Mouse (Mus musculus): Measurements from ENCODE around the gene Sept11.

- TF ChIP-seq CTCF (IDR thresholded peaks at IDR 0.05; ENCODE audit: low read depth) (no peak), EP300 (IDR thresholded peaks at IDR 0.05; ENCODE audit: low read depth) (no peak)
These were observed 49.3 kb upstream of the Sept11 start for GRCm38 (mm10) chr5:93043688-93044583.
